Mouse (Mus musculus): ENCODE results near the gene Faap20.
A peak's percentile ranks its signal among the peaks of the same experiment; 100 is the strongest.

Gene Faap20

DNA sequence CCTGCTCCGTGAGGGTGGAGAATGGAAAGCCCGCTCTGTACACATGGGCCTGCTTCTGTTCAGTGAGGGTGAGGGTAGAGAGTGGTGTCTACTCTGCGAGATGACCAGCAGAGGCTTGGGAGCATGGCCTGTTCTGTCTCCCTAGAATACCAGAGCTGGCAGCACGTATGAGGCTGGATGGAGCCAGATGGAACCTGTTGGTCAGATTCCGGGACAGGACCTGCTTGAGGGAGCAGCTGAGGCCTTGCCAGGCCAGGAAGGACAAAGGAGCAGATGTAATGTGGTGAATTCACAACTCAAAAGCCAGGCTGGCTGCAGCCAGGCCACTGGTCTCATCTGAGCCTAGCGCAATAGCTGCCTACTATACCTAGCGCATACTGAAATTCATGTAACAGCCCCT lies 40.4 kb downstream of the Faap20 start:
- no peak for DNase-seq

- no peak for DNase-seq
Measured at GRCm38 (mm10) chr4:155292863-155293262, 43.3 kb downstream of the Faap20 start.

DNA sequence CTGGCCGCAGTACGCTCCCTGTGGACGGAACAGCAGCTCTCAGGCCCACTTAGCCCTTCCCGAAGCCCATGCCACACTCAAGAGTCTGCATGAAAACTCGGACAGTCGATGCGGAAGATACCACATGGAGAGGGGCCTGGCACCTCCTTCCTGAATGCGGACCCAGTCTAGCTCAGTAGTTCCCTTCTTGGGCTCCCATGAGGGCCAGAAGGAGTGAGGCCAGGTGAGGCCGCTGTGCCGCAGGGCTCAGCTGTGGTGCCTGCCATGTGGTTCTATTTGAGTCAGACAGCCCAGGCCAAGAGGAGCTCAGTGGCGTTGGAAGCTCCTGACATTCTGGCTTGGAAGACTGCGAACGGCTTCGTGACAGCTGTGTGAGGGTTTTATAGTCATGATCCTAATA lies 44.8 kb downstream of the Faap20 start:
- no peak for DNase-seq

DNA sequence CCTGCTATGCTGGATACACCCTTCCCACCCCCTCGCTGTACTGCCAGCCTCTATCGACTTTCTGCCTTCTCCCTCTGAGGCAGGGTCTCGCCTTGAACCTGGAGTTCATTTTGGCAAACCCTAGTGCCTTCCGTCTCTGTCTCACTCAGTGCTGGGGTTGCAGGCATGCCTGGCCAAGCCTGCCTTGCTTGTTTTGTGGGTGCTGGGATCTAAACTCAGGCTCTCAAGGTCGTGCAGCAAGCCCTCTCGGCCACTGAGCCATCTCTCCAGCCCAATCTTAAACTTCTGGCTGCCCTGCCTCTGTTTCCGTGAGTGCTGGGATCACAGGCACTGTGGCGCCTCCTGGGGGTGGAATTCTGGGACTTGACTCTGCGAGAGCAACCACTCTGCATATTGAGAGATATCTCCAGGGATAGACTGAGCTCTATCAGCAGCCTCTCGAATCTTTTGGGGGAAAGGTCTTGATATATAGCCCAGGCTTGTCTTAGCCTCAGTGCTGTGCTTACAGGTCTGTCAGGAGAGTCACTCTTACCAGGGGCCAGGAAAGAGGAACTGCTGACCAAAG lies 45.5 kb downstream of the Faap20 start:
- DNase-seq = no peak

GRCm38 (mm10) chr4:155295996-155296395 lies 46.4 kb downstream of the Faap20 start:
- DNase-seq = no peak

DNA sequence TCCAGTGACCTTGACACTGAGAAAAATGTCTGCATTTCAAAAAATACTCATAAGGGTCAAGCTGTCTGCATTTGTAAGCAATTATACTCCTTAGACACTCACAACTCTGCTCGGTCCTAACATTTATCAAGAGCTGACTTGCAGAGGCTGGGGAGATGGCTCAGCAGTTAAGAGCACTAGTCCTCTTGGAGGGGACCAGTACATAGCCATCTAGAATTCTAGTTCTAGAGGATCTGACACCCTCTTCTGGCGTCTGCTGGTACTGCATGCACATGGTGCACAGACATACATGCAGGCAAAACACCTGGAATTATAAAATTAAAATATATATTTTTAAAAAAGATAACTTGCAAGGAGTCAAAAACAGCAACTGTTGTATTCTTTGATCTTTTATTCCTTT lies 47.5 kb downstream of the Faap20 start:
- peak; percentile 36 for DNase-seq

GRCm38 (mm10) chr4:155298826-155299225 lies 49.2 kb downstream of the Faap20 start:
- DNase-seq = no peak

- no peak for DNase-seq
Measured at GRCm38 (mm10) chr4:155300421-155301097, 51.0 kb downstream of the Faap20 start.

DNA sequence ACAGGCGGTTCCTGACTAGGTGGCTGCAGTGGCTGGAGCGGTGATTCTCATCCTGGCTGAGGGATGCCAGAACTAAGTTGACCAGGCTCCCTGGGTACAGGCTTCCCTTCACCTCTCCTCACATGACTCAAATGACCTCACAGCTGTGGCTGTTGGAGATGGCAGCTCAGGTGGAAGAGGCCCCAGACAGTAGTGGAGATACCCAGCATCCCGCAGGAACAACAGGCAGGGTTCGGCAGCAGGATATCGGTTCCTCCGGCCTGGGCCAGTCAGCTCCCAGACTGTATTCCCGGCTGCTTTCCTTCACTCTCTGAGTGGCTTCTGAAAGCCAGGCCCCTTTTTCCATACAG lies 51.5 kb downstream of the Faap20 start:
- no peak for DNase-seq

DNA sequence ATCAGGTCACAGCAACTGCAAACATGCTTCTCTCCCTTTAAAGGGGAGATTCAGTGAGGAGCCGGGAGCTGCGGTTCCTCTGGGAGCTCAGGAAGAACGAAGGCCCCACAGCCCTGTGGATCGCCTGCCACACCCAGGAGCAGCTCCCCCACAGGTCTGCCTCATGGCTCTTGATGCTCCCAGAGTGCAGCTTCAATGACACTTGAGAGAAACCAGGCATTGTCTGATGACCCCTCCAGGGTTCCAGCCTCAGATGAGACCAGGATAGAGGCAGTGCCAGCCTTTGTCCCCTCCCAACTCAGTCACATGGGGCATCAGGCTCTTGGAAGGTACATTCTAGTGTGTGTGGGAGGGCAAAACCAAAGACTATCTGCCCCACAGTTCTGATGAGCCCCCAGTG lies 52.4 kb downstream of the Faap20 start:
- no peak for DNase-seq

GRCm38 (mm10) chr4:155304508-155305096 lies 55.0 kb downstream of the Faap20 start:
- DNase-seq = no peak

GRCm38 (mm10) chr4:155305531-155306031 lies 56.0 kb downstream of the Faap20 start:
- no peak for DNase-seq

Measured in retina, postnatal 1 day (tissue).